Mouse (Mus musculus) thymus, adult 2 months (tissue): ENCODE measurements around the gene Cdh13. TPM values are rescaled to one million over a fixed set of nuclear protein-coding genes. Genes with fewer than 3 reads are reported as not detected.

Experiments
- DNase-seq: peaks from one replicate; pipeline ENCODE4 v3.0.0; 2021
- H3K27ac ChIP-seq: fragments of 200-500 bp; 2 replicates; pipeline ENCODE4 v1.5.1; 2012; ENCODE audit warnings: low read length, control low read depth; ENCODE audit not compliant: control insufficient read depth, insufficient read depth
- H3K27me3 ChIP-seq: fragments of 200-500 bp; 2 replicates; pipeline ENCODE4 v1.6.1; 2012; ENCODE audit warnings: mild to moderate bottlenecking, low read length, moderate library complexity, mixed read lengths; ENCODE audit not compliant: control insufficient read depth, insufficient read depth
- H3K36me3 ChIP-seq: fragments of 200-500 bp; 2 replicates; pipeline ENCODE4 v1.6.1; 2012; ENCODE audit warnings: mild to moderate bottlenecking, low read length, moderate library complexity; ENCODE audit not compliant: control insufficient read depth, insufficient read depth
- H3K4me1 ChIP-seq: fragments of 200-500 bp; replicated peaks from 2 replicates; pipeline ENCODE4 v1.6.1; 2012; ENCODE audit warnings: low read length; ENCODE audit not compliant: control insufficient read depth, insufficient read depth
- H3K4me3 ChIP-seq: fragments of 200-500 bp; 2 replicates; pipeline ENCODE4 v1.5.1; 2012; ENCODE audit warnings: mild to moderate bottlenecking, low read length, control low read depth, moderate library complexity; ENCODE audit not compliant: control insufficient read depth, insufficient read depth
- CTCF ChIP-seq: fragments of 200-500 bp; IDR thresholded peaks from 2 replicates; pipeline ENCODE4 v1.5.1; 2012; ENCODE audit warnings: mild to moderate bottlenecking, control low read depth, low read length, moderate library complexity, borderline replicate concordance; ENCODE audit not compliant: control insufficient read depth, poor library complexity, insufficient read depth; ENCODE audit errors: extremely low read depth
- POLR2A ChIP-seq: fragments of 200-500 bp; IDR thresholded peaks from 2 replicates; pipeline ENCODE4 v1.6.1; 2012; ENCODE audit warnings: mild to moderate bottlenecking, low read length, control low read depth, moderate library complexity; ENCODE audit not compliant: control insufficient read depth, poor library complexity, insufficient read depth; ENCODE audit errors: extremely low read depth
- WGBS: fragments of 180-500 bp; shearing (Covaris S2); methylation state at CpG from one replicate; pipeline ENCODE4 v1.1.7; 2018; 5-methylcytosine and 5-hydroxymethylcytosine counted together
- polyA plus RNA-seq: library from polyadenylated mRNA; depleted of rRNA; stranded (reverse); fragments of >200 nt; gene quantifications from 2 replicates; pipeline ENCODE4 v1.2.3, GENCODE M21; 2012

Cdh13 gene
- polyA plus RNA-seq, 1 experiment, result 12.5 TPM

DNA sequence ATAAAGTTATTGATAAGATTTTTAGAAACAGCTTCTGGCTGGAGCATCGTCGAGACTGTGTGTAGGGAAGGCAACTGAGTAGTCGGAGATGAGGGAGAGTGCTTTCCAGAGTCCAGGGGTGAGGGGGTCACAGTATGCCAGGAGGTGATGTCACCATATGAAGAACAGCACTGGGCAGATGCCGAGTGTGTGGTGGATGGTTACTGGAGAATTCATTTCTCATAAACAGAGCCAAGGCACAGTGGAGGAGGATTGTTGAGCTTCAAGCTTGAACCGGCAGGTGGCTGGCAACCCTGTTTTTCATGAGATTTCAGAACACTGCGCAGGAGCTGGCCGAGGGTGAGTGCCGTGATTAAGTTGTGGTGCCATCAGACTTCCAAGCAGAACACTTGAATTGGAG is 317.8 kb downstream of the Cdh13 start:
- 93% methylated on average over 8 of the region's 8 CpGs for WGBS
- Histone ChIP-seq H3K4me1 (no peaks in the 10 kb centered on the region), H3K36me3 (no peaks in the 10 kb centered on the region), H3K27ac (no peak overlapping the region), H3K4me3 (no peak overlapping the region), H3K27me3 (no peaks in the 10 kb centered on the region)
- no peak for DNase-seq
- TF ChIP-seq CTCF, result no peak
- TF ChIP-seq POLR2A, result no peak

DNA sequence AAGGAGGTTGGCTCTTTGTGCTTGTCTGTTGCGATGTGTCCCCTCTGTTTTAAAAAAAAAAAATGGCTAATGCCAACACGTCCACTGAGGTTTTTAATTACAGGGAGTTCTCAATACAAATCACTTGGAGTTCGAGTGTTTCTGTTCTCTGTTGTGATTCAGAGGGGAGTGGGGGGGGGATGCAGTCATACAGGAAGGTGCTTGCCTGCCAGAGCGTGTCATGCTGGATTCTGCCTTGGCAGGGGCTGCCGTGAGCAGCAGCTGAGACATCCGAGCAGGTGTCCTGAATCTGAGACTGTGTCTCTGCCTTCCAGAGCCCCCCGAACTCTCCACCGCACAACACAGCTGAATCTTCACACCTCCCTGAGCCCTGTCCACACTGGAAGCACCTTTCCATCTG is 318.5 kb downstream of the Cdh13 start:
- TF ChIP-seq POLR2A, result no peak
- TF ChIP-seq CTCF, result no peak
- DNase-seq, result no peak
- H3K27me3 ChIP-seq, result no peaks in the 10 kb centered on the region
- no peak overlapping the region for H3K27ac ChIP-seq
- WGBS, result 83% methylated on average over 8 of the region's 8 CpGs
- no peaks in the 10 kb centered on the region for H3K36me3 ChIP-seq
- H3K4me3 ChIP-seq, result no peak overlapping the region
- H3K4me1 ChIP-seq, result no peaks in the 10 kb centered on the region

DNA sequence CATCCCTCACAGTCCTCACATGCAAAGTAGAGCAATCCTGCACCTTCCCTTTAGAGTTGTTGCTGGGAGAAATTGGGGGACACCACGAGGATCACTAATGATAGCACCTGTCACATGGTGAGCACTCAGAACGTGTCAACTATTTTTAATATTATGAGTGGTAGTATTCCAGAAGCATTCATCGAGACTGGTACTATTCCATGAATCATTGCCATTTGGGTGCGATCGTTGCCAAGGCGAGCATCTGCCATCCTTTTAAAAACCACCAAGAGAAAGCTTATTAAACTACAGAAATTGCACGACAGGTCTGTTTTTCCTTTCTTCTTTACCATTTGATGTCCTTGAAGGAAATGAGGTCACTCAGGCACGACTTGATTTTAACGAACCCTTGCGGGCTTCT is 328.0 kb downstream of the Cdh13 start:
- TF ChIP-seq POLR2A (no peak), CTCF (no peak)
- DNase-seq, result no peak
- H3K27ac ChIP-seq, result no peak overlapping the region
- no peaks in the 10 kb centered on the region for H3K27me3 ChIP-seq
- WGBS, result 91% methylated on average over 10 of the region's 10 CpGs
- no peaks in the 10 kb centered on the region for H3K36me3 ChIP-seq
- H3K4me3 ChIP-seq, result no peak overlapping the region
- H3K4me1 ChIP-seq, result no peaks in the 10 kb centered on the region

DNA sequence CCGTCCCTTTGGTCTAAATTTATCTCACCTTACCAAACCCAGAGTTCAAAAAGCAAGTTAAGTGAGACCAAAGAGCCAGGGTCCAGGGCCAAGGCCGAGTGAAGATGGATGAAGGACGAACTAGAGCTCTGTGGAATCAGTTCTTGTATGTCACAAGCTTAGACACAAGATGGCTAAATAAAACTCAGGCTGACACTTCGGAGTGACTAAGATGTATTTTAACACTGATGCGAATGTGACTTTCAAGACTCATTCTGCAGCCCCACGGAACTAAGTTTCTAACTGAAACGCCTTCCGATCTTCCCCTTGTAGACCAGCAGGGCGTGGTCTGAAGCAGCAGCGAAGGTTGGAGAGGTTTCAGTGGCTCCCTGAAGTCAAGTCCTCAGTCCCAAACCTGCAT is 334.7 kb downstream of the Cdh13 start:
- H3K4me3 ChIP-seq, result no peak overlapping the region
- TF ChIP-seq POLR2A (no peak), CTCF (no peak)
- H3K36me3 ChIP-seq, result no peaks in the 10 kb centered on the region
- 90% methylated on average over 10 of the region's 10 CpGs for WGBS
- no peak overlapping the region for H3K27ac ChIP-seq
- no peak for DNase-seq
- H3K27me3 ChIP-seq, result no peaks in the 10 kb centered on the region
- no peaks in the 10 kb centered on the region for H3K4me1 ChIP-seq

DNA sequence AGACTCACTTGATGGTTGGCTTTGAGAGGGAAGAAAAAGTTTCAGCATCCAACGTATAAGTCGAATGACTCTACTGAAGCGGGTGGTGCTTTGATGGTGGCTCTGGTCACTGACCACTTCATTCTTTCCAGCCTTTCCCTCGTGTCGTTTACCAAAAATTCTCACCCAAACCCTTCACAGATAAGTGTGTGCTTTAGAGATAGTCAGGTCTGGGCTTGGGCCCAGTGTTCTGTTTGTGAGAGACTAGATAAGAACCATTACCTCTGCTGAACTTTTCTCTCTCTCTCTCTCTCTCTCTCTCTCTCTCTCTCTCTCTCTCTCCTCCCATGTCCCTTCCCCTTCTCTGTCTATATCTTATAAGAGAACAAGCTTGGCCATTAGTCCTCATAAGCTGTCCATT is 342.9 kb downstream of the Cdh13 start:
- TF ChIP-seq CTCF (no peak), POLR2A (no peak)
- Histone ChIP-seq H3K27me3 (no peaks in the 10 kb centered on the region), H3K36me3 (no peaks in the 10 kb centered on the region), H3K4me3 (no peak overlapping the region), H3K27ac (no peak overlapping the region), H3K4me1 (no peaks in the 10 kb centered on the region)
- DNase-seq, result no peak
- 88% methylated on average over 5 of the region's 5 CpGs for WGBS

DNA sequence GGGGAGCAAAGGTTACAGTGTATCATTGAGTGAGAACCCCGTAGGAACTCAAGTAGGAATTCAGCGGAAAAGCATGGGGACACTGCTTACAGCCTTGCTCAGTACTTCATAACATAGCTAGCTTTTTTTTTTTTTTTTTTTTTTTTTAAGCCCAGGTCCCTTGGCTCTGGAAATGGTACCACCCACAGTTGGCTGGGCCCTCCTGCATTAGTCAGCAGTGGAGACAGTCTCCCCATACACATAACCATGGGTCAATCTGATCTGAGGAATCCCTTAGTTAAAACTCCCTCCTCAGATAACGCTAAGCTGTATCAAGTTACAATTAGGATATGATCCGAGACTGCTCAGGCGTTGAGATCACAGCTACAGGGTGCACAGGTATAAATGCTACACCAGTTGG is 344.2 kb downstream of the Cdh13 start:
- no peak for TF ChIP-seq CTCF
- no peak for TF ChIP-seq POLR2A
- H3K4me3 ChIP-seq, result no peak overlapping the region
- WGBS, result 89% methylated on average over 5 of the region's 5 CpGs
- no peaks in the 10 kb centered on the region for H3K4me1 ChIP-seq
- H3K27ac ChIP-seq, result no peak overlapping the region
- no peak for DNase-seq
- no peaks in the 10 kb centered on the region for H3K27me3 ChIP-seq
- no peaks in the 10 kb centered on the region for H3K36me3 ChIP-seq

DNA sequence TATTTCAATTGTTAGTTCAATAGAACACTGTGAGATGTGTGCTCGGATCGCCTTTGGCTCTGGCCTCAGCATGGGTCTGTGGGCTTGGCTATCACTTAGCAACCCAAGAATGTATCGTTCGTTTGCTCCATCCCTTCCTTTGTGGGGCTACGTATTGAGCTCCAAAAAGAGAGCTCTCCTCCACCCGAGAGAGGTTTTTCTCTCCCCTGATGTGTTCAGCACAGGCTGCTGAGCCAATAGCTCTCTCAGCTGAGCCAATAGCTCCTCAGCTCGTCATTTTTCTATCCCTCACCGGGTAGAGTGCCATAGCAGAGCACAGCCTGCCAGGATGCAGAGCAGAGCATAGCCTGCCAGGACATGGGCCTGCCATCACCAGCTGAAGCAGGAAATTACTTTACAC is 345.2 kb downstream of the Cdh13 start:
- H3K4me3 ChIP-seq, result no peak overlapping the region
- H3K27me3 ChIP-seq, result no peaks in the 10 kb centered on the region
- 87% methylated on average over 8 of the region's 8 CpGs for WGBS
- no peaks in the 10 kb centered on the region for H3K4me1 ChIP-seq
- TF ChIP-seq POLR2A, result no peak
- TF ChIP-seq CTCF, result no peak
- H3K27ac ChIP-seq, result no peak overlapping the region
- H3K36me3 ChIP-seq, result no peaks in the 10 kb centered on the region
- DNase-seq, result no peak
